Mouse (Mus musculus) small intestine, adult 2 months (tissue): ENCODE results near the gene Ccl6. TPM values are rescaled to one million over a fixed set of nuclear protein-coding genes. Genes with fewer than 3 reads are reported as not detected.

Experiments
- H3K27ac ChIP-seq: fragments of 200-500 bp; 2 replicates; pipeline ENCODE4 v1.5.1; 2012; ENCODE audit warnings: low read depth, low read length, control low read depth, inconsistent platforms; ENCODE audit not compliant: insufficient read depth
- H3K27me3 ChIP-seq: fragments of 200-500 bp; 2 replicates; pipeline ENCODE4 v1.6.1; 2012; ENCODE audit warnings: mild to moderate bottlenecking, moderate library complexity, low read length, inconsistent platforms; ENCODE audit not compliant: control insufficient read depth, insufficient read depth
- H3K36me3 ChIP-seq: fragments of 200-500 bp; 2 replicates; pipeline ENCODE4 v1.6.1; 2012; ENCODE audit warnings: mild to moderate bottlenecking, low read length, control low read depth, inconsistent platforms; ENCODE audit not compliant: control insufficient read depth, insufficient read depth
- H3K4me1 ChIP-seq: fragments of 200-500 bp; 2 replicates; pipeline ENCODE4 v1.6.1; 2012; ENCODE audit warnings: low read length, inconsistent platforms, mixed read lengths; ENCODE audit not compliant: control insufficient read depth, insufficient read depth, insufficient read length
- H3K4me3 ChIP-seq: fragments of 200-500 bp; 2 replicates; pipeline ENCODE4 v1.5.1; 2012; ENCODE audit warnings: low read depth, mild to moderate bottlenecking, control low read depth, inconsistent platforms, low read length, moderate library complexity
- CTCF ChIP-seq: fragments of 200-500 bp; IDR thresholded peaks from 2 replicates; pipeline ENCODE4 v1.5.1; 2012; ENCODE audit warnings: low read depth, mild to moderate bottlenecking, control low read depth, inconsistent platforms, low read length, moderate library complexity, mixed read lengths; ENCODE audit not compliant: insufficient replicate concordance, insufficient read length; ENCODE audit errors: extremely low read depth
- POLR2A ChIP-seq: fragments of 200-500 bp; IDR thresholded peaks from 2 replicates; pipeline ENCODE4 v1.6.1; 2012; ENCODE audit warnings: low read depth, mild to moderate bottlenecking, control low read depth, inconsistent platforms, low read length, moderate library complexity
- WGBS: fragments of 180-500 bp; shearing (Covaris S2); methylation state at CpG from one replicate; pipeline ENCODE4 v1.1.7; 2018; 5-methylcytosine and 5-hydroxymethylcytosine counted together
- polyA plus RNA-seq: library from polyadenylated mRNA; depleted of rRNA; stranded (reverse); fragments of >200 nt; gene quantifications from 2 replicates; pipeline ENCODE4 v1.2.3, GENCODE M21; 2012

Ccl6 gene
- polyA plus RNA-seq, 1 experiment = 32.1 TPM

- no peaks in the 10 kb centered on the region for H3K36me3 ChIP-seq
- peaks cover 3% of the 10 kb centered on the region; the same call in 1 of the 2 replicates for H3K4me1 ChIP-seq
- TF ChIP-seq POLR2A = no peak
- no peak for TF ChIP-seq CTCF
- H3K27ac ChIP-seq = no peak overlapping the region
- WGBS = 87% methylated on average over 4 of the region's 4 CpGs
- no peak overlapping the region for H3K4me3 ChIP-seq
- no peaks in the 10 kb centered on the region for H3K27me3 ChIP-seq
Measured at GRCm38 (mm10) chr11:83581626-83582610, 11.0 kb downstream of the Ccl6 start.

GRCm38 (mm10) chr11:83580699-83581232, 12.1 kb downstream of the Ccl6 start:
- TF ChIP-seq CTCF (no peak), POLR2A (no peak)
- H3K4me1 ChIP-seq = peaks cover 3% of the 10 kb centered on the region; the same call in 1 of the 2 replicates
- WGBS = 73% methylated on average over 1 of the region's 1 CpGs
- no peak overlapping the region for H3K27ac ChIP-seq
- no peak overlapping the region for H3K4me3 ChIP-seq
- no peaks in the 10 kb centered on the region for H3K36me3 ChIP-seq
- H3K27me3 ChIP-seq = no peaks in the 10 kb centered on the region

DNA sequence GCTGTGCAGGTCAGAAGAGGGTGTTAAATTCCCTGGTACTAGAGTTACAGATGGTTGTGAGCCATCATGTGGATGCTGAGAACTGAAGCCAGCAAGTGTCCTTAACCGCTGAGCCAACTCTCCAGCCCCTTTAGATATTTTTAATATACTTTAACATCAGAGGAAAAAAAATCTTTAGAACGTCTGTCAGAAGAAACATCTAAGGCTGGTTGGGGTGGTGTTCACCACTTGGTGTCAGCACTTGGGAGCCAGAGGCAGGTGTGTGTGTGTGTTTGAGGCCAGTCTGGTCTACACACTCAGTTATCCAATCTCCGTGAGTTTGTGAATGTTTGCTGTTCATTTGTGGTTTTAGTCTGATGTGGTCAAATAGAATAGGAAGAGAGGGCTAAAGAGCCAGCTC, 13.9 kb downstream of the Ccl6 start:
- 72% methylated on average over 3 of the region's 3 CpGs for WGBS

GRCm38 (mm10) chr11:83578186-83578760, 14.6 kb downstream of the Ccl6 start, which contains the start of gene Ccl9:
Gene Ccl9 (minus strand): TSS chr11:83578636.
- H3K4me1 ChIP-seq = peaks cover 3% of the 10 kb centered on the region; the same call in 1 of the 2 replicates
- H3K36me3 ChIP-seq = no peaks in the 10 kb centered on the region
- no peak for TF ChIP-seq POLR2A
- WGBS = 24% methylated on average over 2 of the region's 2 CpGs
- no peaks in the 10 kb centered on the region for H3K27me3 ChIP-seq
- no peak within 1 kb of the TSS for H3K4me3 ChIP-seq
- H3K27ac ChIP-seq = no peak within 1 kb of the TSS

More for the DNA sequence above, 13.9 kb downstream of the Ccl6 start:
- no peak for TF ChIP-seq CTCF
- TF ChIP-seq POLR2A = no peak
- H3K4me3 ChIP-seq = no peak overlapping the region
- no peaks in the 10 kb centered on the region for H3K36me3 ChIP-seq
- H3K4me1 ChIP-seq = peaks cover 3% of the 10 kb centered on the region; the same call in 1 of the 2 replicates
- no peak overlapping the region for H3K27ac ChIP-seq
- no peaks in the 10 kb centered on the region for H3K27me3 ChIP-seq

DNA sequence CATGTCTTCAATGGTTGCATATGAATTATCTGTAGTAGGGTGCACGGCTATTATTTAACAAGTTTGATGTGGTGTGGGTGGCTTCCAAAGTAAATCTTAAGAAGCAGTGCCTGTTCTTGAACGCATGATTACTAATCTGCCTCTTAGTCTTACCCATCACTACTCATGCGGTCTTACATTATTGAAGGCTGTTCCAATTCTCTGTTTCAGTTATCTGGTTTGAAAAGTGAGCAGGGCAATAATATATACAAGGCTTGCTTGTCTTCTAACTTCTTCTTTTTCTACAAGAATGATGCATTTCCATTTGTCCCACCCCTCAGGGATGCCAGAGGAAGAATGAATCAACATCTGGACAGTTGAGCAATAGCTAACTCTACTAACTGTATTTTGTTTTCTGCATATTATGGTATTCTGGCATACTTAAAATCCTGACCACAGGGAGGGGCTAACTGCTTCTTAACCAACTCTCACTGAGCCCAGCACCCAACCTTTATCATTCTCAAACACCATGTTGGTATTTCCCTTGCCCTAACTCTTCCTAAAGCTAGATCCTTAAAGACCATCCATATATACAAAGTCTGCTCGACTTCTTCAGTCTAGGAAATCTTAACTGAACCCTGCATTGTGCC, 15.8 kb downstream of the Ccl6 start:
- Histone ChIP-seq H3K36me3 (no peaks in the 10 kb centered on the region), H3K27ac (no peak overlapping the region), H3K4me1 (peaks cover 6% of the 10 kb centered on the region; the same call in 1 of the 2 replicates), H3K4me3 (no peak overlapping the region), H3K27me3 (no peaks in the 10 kb centered on the region)
- WGBS = 78% methylated on average over 4 of the region's 4 CpGs
- TF ChIP-seq CTCF = no peak
- no peak for TF ChIP-seq POLR2A

DNA sequence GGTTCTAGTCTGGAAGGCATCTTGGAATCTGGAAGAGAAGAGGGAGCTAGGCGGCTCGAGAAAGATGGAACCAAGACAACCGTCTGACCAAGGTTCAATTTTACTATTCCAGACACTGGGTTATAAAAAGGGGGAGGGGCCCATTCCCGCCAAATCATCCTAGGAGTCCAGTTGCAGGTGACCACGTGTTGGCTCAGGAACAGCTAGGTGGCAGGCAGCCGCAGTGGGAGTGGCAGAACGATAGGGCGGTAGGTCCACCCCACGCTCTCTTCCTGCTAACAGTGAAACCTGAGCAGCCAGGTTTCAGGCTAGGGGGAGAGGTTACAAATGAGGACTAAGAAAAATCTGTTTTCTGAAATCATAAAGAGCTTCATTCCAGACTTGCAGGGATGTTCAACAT, 20.1 kb downstream of the Ccl6 start:
- Histone ChIP-seq H3K27me3 (no peaks in the 10 kb centered on the region), H3K36me3 (no peaks in the 10 kb centered on the region), H3K4me1 (peaks cover 10% of the 10 kb centered on the region; the same call in 1 of the 2 replicates), H3K4me3 (no peak overlapping the region), H3K27ac (no peak overlapping the region)
- WGBS = 19% methylated on average over 9 of the region's 9 CpGs
- TF ChIP-seq CTCF (no peak), POLR2A (no peak)

DNA sequence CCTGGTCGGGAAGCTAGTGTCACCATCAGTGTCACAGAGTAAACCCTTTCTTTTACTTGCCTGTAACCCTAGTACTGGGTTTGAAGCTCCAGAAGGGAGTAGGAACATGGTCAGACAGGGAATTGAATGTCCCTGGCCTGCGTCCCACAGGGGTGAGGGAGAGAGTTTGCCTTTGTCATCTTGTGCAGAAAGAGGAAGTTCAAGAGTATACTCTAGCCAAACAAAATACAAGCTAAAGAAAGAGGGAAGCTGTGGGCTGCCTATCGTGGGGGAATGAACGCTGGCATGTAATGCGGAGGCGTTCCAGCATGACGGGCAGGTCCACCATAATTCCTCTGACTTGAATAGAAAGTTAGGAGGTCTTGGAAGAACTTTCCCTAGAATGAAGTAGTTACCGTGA, 20.7 kb downstream of the Ccl6 start:
- Histone ChIP-seq H3K27ac (0 out of 2 replicates have a peak overlapping the region, but pooled peaks have one; percentile 55), H3K4me1 (peaks cover 10% of the 10 kb centered on the region; the same call in 1 of the 2 replicates), H3K4me3 (no peak overlapping the region), H3K36me3 (no peaks in the 10 kb centered on the region), H3K27me3 (no peaks in the 10 kb centered on the region)
- 89% methylated on average over 8 of the region's 8 CpGs for WGBS
- TF ChIP-seq CTCF (no peak), POLR2A (no peak)
